Mouse (Mus musculus): ENCODE data around the gene Col6a5. TPM values are rescaled to one million over a fixed set of nuclear protein-coding genes. Genes with fewer than 3 reads are reported as not detected.

Col6a5 gene
- polyA plus RNA-seq, 1 experiment from 2014 or later, result 0.03 TPM

DNA sequence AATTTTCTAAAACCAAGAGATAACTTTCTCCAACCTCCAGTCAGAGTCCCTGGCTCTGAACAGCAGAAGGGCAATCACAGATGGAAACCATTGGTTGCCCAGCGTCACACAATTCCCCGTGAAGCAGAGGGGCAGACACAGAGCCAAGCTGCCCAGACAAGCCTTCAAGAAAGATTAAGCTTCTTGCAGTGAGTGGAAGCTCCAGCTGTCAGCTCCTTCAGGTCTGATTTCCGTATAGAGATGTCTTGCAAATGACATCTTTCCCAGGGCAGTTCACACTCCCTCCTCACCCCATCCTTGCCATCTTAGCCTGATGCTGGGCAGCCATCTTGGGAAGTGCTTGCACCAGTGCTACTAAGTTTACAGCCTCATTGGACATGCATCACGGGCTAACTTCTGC lies 31.2 kb downstream of the Col6a5 start:
- no peak overlapping the region for H3K4me3 ChIP-seq (ENCODE audit: low read depth, low read length)
- DNase-seq (ENCODE audit: low spot score, missing footprints), result no peak
- H3K36me3 ChIP-seq (ENCODE audit: control insufficient read depth, insufficient read depth, low read length), result no peaks in the 10 kb centered on the region
- no peak overlapping the region for H3K27ac ChIP-seq (ENCODE audit: low read depth, low read length)
- 74% methylated on average over 4 of the region's 4 CpGs for WGBS
- no peak overlapping the region for H3K4me2 ChIP-seq
- no peaks in the 10 kb centered on the region for H3K9me3 ChIP-seq (ENCODE audit: control insufficient read depth, low read length)
- H3K9ac ChIP-seq (ENCODE audit: low read length), result no peak overlapping the region
- no peak for ATAC-seq (ENCODE audit: low FRiP score)
- no peaks in the 10 kb centered on the region for H3K4me1 ChIP-seq (ENCODE audit: control insufficient read depth, insufficient read depth, low read length)
- H3K27me3 ChIP-seq (ENCODE audit: control insufficient read depth, insufficient read depth, low read length), result no peaks in the 10 kb centered on the region

DNA sequence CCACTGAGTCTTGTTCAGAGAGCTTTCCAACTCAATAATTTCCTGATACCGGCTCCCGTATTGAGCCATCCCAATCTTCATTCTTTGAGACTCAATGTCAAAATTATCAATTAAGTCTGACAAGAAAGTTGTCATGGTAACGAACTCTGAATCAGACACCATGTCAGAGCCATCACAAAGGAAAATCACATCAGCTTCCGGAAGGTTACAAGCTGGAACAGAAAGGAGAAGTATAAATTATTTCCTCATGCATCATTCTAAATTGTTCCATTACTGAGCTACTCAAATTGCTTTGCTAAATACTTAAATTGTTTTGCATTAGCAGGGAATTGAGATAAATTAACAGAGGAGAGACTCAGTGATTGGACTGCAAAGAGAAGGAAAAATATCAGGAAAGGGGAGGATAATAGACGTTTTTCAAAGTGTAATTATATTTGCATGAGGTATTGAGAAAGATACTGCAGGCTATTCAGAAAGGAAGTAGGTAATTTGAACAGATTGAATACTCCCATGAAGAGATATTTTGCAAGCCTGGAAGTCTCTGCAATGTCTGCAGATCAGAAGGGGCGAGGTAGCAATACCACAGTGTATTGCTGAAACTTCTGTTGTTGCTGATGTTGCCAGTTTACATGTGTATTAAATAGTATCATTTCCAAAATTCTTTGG lies 31.9 kb downstream of the Col6a5 start:
- Histone ChIP-seq H3K4me3 (ENCODE audit: low read depth, low read length) (no peak overlapping the region), H3K27me3 (ENCODE audit: control insufficient read depth, insufficient read depth, low read length) (no peaks in the 10 kb centered on the region), H3K4me1 (ENCODE audit: control insufficient read depth, insufficient read depth, low read length) (no peaks in the 10 kb centered on the region), H3K4me2 (no peak overlapping the region), H3K27ac (ENCODE audit: low read depth, low read length) (no peak overlapping the region), H3K9ac (ENCODE audit: low read length) (no peak overlapping the region), H3K9me3 (ENCODE audit: control insufficient read depth, low read length) (no peaks in the 10 kb centered on the region), H3K36me3 (ENCODE audit: control insufficient read depth, insufficient read depth, low read length) (no peaks in the 10 kb centered on the region)
- no peak for ATAC-seq (ENCODE audit: low FRiP score)
- 77% methylated on average over 6 of the region's 6 CpGs for WGBS
- no peak for DNase-seq (ENCODE audit: low spot score, missing footprints)

DNA sequence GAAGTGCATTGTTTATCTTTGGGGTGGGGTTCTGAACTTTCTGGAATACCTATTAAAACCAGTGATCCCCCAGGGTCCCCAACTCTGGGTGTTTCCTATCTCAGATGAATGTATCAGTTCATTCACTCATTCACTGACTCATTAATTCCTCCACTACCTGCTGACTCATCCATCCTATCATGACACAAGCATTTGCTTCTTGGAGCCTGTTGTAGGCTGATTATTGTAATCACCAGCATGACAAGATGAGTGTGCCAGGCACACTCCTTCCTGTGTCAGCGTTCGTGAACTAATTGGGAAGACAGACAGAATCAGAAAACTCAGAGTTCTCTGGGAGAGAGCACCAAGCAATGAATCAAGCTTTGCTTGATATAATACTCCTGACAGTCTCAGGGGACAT lies 36.8 kb downstream of the Col6a5 start:
- Histone ChIP-seq H3K4me2 (no peak overlapping the region), H3K36me3 (ENCODE audit: control insufficient read depth, insufficient read depth, low read length) (no peaks in the 10 kb centered on the region), H3K4me1 (ENCODE audit: control insufficient read depth, insufficient read depth, low read length) (no peaks in the 10 kb centered on the region), H3K27ac (ENCODE audit: low read depth, low read length) (no peak overlapping the region), H3K4me3 (ENCODE audit: low read depth, low read length) (no peak overlapping the region), H3K9me3 (ENCODE audit: control insufficient read depth, low read length) (no peaks in the 10 kb centered on the region), H3K9ac (ENCODE audit: low read length) (no peak overlapping the region), H3K27me3 (ENCODE audit: control insufficient read depth, insufficient read depth, low read length) (no peaks in the 10 kb centered on the region)
- no peak for ATAC-seq (ENCODE audit: low FRiP score)
- WGBS, result 95% methylated on average over 2 of the region's 2 CpGs
- no peak for DNase-seq (ENCODE audit: low spot score, missing footprints)

DNA sequence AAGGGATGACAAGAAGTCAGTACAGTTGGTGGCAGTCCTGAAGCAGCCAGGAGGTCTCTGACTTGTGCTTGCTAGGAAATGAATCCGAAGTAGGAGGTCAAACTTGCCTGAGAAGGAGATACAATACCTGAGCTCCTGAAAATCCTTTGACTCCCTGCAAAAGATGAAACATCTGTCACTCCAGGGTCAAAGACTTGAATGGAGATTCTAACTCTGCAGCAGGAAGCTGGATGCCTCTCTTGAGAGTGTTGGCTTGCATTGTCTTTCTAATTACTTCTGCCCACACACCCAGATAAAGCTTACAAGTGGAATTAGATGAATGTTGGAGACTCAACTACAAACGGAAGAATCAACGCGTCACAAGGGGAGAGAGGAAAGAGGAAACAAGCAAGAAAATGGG lies 45.3 kb downstream of the Col6a5 start:
- DNase-seq (ENCODE audit: low spot score, missing footprints) (no peak), ATAC-seq (ENCODE audit: low FRiP score) (no peak)
- 40% methylated on average over 4 of the region's 4 CpGs for WGBS
- Histone ChIP-seq H3K9me3 (ENCODE audit: control insufficient read depth, low read length) (no peaks in the 10 kb centered on the region), H3K4me3 (ENCODE audit: low read depth, low read length) (no peak overlapping the region), H3K4me1 (ENCODE audit: control insufficient read depth, insufficient read depth, low read length) (no peaks in the 10 kb centered on the region), H3K27me3 (ENCODE audit: control insufficient read depth, insufficient read depth, low read length) (no peaks in the 10 kb centered on the region), H3K9ac (ENCODE audit: low read length) (no peak overlapping the region), H3K36me3 (ENCODE audit: control insufficient read depth, insufficient read depth, low read length) (no peaks in the 10 kb centered on the region), H3K4me2 (no peak overlapping the region), H3K27ac (ENCODE audit: low read depth, low read length) (no peak overlapping the region)

DNA sequence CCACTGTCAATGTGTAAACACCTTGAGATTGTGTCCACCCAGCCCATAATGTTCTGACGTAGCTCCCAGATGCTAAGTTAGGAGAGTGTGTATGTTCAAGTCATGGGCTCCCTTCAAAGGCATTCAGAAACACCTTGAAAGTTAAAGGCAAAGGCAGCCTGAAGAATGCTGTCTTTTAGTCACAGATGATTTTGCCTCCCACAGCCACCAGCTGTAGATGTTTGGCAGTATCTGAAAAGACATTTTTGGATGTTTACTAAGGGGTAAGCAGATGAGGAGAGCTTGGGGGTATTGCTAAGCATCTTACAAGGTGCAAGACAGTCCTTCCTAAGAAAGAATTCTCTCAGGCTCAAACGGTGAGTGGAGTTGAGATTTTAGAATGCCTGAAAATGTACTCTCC lies 50.3 kb downstream of the Col6a5 start:
- Histone ChIP-seq H3K4me1 (ENCODE audit: control insufficient read depth, insufficient read depth, low read length) (no peaks in the 10 kb centered on the region), H3K9me3 (ENCODE audit: control insufficient read depth, low read length) (no peaks in the 10 kb centered on the region; the same call in 1 of the 2 replicates), H3K4me3 (ENCODE audit: low read depth, low read length) (no peak overlapping the region), H3K9ac (ENCODE audit: low read length) (no peak overlapping the region), H3K27ac (ENCODE audit: low read depth, low read length) (no peak overlapping the region), H3K27me3 (ENCODE audit: control insufficient read depth, insufficient read depth, low read length) (no peaks in the 10 kb centered on the region), H3K4me2 (no peak overlapping the region), H3K36me3 (ENCODE audit: control insufficient read depth, insufficient read depth, low read length) (no peaks in the 10 kb centered on the region)
- WGBS, result 83% methylated on average over 2 of the region's 2 CpGs
- ATAC-seq (ENCODE audit: low FRiP score), result no peak
- DNase-seq (ENCODE audit: low spot score, missing footprints), result no peak

DNA sequence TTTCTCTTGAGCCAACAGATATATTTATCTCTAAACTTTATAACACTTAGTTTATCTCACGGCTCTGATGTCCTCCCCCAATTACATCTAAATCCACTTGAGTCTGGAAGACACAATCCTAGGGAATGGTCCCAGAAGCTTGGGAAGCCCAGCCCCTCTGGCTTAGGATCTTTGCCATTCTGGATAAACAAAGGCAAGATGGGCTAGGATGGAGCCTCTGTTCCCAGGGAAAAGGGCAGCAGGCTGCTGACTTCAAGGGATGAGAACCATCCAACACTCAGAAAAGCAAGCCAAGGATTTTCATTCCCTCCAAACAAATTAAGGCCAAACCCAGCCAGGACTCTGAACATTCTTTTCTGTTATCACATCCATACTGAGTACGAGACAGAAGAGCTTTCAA lies 51.1 kb downstream of the Col6a5 start:
- WGBS, result 80% methylated on average over 2 of the region's 2 CpGs
- ATAC-seq (ENCODE audit: low FRiP score) (no peak), DNase-seq (ENCODE audit: low spot score, missing footprints) (no peak)
- Histone ChIP-seq H3K9ac (ENCODE audit: low read length) (no peak overlapping the region), H3K27me3 (ENCODE audit: control insufficient read depth, insufficient read depth, low read length) (no peaks in the 10 kb centered on the region), H3K4me2 (no peak overlapping the region), H3K36me3 (ENCODE audit: control insufficient read depth, insufficient read depth, low read length) (no peaks in the 10 kb centered on the region), H3K9me3 (ENCODE audit: control insufficient read depth, low read length) (no peaks in the 10 kb centered on the region; the same call in 1 of the 2 replicates), H3K27ac (ENCODE audit: low read depth, low read length) (no peak overlapping the region), H3K4me3 (ENCODE audit: low read depth, low read length) (no peak overlapping the region), H3K4me1 (ENCODE audit: control insufficient read depth, insufficient read depth, low read length) (no peaks in the 10 kb centered on the region)

DNA sequence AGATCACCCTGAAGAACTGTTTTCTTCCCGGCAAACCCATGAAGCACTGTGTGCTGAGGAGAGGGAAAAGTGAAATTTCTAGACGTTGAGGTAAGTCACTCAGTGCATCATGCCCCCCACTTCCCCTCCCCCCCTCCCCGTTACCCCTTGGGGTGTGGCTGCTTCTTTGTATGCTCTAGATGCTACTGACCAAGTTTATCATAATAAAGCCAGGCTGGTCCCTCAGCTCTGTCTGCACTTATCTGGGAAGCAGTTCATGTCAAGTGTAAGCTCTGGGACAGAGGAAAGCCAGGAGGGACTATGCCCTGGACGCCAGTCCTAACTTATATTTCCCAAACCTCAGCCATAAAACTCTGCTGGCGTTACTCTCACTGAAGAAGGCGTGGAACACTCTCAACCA lies 53.0 kb downstream of the Col6a5 start:
- Histone ChIP-seq H3K4me2 (no peak overlapping the region), H3K4me1 (ENCODE audit: control insufficient read depth, insufficient read depth, low read length) (no peaks in the 10 kb centered on the region), H3K27me3 (ENCODE audit: control insufficient read depth, insufficient read depth, low read length) (no peaks in the 10 kb centered on the region), H3K9ac (ENCODE audit: low read length) (no peak overlapping the region), H3K4me3 (ENCODE audit: low read depth, low read length) (no peak overlapping the region), H3K36me3 (ENCODE audit: control insufficient read depth, insufficient read depth, low read length) (no peaks in the 10 kb centered on the region), H3K9me3 (ENCODE audit: control insufficient read depth, low read length) (no peaks in the 10 kb centered on the region; the same call in 1 of the 2 replicates), H3K27ac (ENCODE audit: low read depth, low read length) (no peak overlapping the region)
- 90% methylated on average over 6 of the region's 6 CpGs for WGBS
- DNase-seq (ENCODE audit: low spot score, missing footprints), result no peak
- ATAC-seq (ENCODE audit: low FRiP score), result no peak

DNA sequence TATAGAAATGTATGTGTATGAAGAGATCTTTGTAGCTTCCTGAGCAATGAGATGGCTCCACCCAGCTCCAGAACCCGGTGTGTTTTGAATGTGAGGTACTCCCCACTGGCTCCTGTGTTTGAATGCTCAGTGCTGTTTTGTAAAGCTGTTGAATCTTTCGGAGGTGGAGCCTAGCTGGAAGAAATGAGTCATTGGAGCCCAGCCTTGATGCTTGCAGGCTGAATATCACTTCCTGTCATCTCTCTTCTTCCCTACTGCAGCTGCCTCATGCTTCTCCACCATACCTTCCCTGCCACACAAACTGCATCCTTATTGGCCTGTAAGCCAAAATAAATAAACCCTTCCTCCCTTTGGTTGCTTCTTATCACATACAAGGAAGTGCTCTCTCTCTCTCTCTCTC lies 72.9 kb downstream of the Col6a5 start:
- WGBS, result 55% methylated on average over 2 of the region's 2 CpGs
- no peak overlapping the region for H3K4me3 ChIP-seq (ENCODE audit: low read depth, low read length)
- H3K4me1 ChIP-seq (ENCODE audit: control insufficient read depth, insufficient read depth, low read length), result no peaks in the 10 kb centered on the region; the same call in 1 of the 2 replicates
- no peak overlapping the region for H3K27ac ChIP-seq (ENCODE audit: low read depth, low read length)
- H3K9me3 ChIP-seq (ENCODE audit: control insufficient read depth, low read length), result no peaks in the 10 kb centered on the region
- no peak for ATAC-seq (ENCODE audit: low FRiP score)
- H3K27me3 ChIP-seq (ENCODE audit: control insufficient read depth, insufficient read depth, low read length), result no peaks in the 10 kb centered on the region
- H3K36me3 ChIP-seq (ENCODE audit: control insufficient read depth, insufficient read depth, low read length), result no peaks in the 10 kb centered on the region
- DNase-seq (ENCODE audit: low spot score, missing footprints), result no peak
- H3K4me2 ChIP-seq, result no peak overlapping the region
- no peak overlapping the region for H3K9ac ChIP-seq (ENCODE audit: low read length)

DNA sequence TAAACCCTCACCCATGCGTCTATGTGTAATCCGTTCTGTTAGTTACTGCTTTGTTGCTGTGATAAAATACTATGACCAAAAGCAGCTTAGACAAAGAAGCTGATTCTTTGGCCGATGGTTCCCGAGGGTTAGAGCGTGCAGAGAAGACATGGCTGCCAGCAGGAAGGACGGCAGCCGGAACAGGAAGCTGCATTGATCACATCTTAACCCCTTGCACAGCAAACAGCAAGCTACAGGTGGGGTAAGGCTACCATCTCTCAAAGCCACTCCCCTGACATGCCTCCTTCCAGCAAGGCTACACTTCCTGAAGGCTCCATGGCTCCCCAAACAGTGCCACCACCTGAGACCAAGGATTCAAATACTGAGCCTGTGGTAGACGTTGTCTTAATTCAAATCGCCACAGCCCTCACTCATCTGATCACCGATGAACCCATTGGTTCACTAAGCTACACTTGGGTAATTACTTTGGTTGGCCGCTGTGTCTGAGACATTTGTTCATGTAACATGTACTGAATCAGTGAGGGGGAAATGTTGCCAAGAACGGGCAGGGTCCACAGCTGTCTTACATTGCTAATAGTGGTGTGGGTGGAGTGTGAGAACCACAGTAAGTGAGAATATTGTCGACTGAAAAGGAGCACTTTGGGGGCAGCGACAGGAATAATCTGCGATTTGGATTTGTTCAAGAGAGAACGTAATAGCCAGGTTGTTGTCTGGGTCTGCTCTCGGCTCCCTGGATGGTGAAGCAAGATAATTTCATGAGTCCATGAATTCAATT lies 75.6 kb downstream of the Col6a5 start:
- Histone ChIP-seq H3K27ac (ENCODE audit: low read depth, low read length) (no peak overlapping the region), H3K36me3 (ENCODE audit: control insufficient read depth, insufficient read depth, low read length) (no peaks in the 10 kb centered on the region), H3K9ac (ENCODE audit: low read length) (no peak overlapping the region), H3K4me3 (ENCODE audit: low read depth, low read length) (no peak overlapping the region), H3K4me2 (no peak overlapping the region), H3K4me1 (ENCODE audit: control insufficient read depth, insufficient read depth, low read length) (no peaks in the 10 kb centered on the region), H3K9me3 (ENCODE audit: control insufficient read depth, low read length) (no peaks in the 10 kb centered on the region), H3K27me3 (ENCODE audit: control insufficient read depth, insufficient read depth, low read length) (no peaks in the 10 kb centered on the region)
- ATAC-seq (ENCODE audit: low FRiP score), result no peak
- DNase-seq (ENCODE audit: low spot score, missing footprints), result no peak
- 86% methylated on average over 17 of the region's 17 CpGs for WGBS

All from midbrain, embryonic 11.5 days (tissue).